Mouse (Mus musculus): ENCODE measurements at regions not wholly inside any gene's neighbourhood (a gene's known extent, or its start where the extent isn't known, plus 50 kb on each side); places are given as distances from the start of the nearest gene placed in this dataset.

GRCm38 (mm10) chr12:54286911-54287819, 83.5 kb upstream of the Egln3 start:
- peak; percentile 51 to 67 for DNase-seq
- intact Hi-C loops (cut with DNase I) = no loop called here

- no peak for DNase-seq
- intact Hi-C loops (cut with DNase I) = no loop called here
Measured at GRCm38 (mm10) chr12:54283646-54284045, 80.0 kb upstream of the Egln3 start.

GRCm38 (mm10) chr12:54283011-54283410, 79.4 kb upstream of the Egln3 start:
- no peak for DNase-seq
- intact Hi-C loops (cut with DNase I) = no loop called here

- intact Hi-C loops (cut with DNase I) = no loop called here
- DNase-seq = no peak
Measured at GRCm38 (mm10) chr12:54282281-54282921, 78.7 kb upstream of the Egln3 start.

GRCm38 (mm10) chr12:54280457-54280856, 76.8 kb upstream of the Egln3 start:
- DNase-seq = peak; percentile 20 to 42
- intact Hi-C loops (cut with DNase I) = no loop called here

- DNase-seq = no peak
- intact Hi-C loops (cut with DNase I) = no loop called here
Measured at GRCm38 (mm10) chr12:54280001-54280400, 76.3 kb upstream of the Egln3 start.

GRCm38 (mm10) chr12:54276978-54277537, 73.4 kb upstream of the Egln3 start:
- no peak for DNase-seq

GRCm38 (mm10) chr12:54273506-54273905, 69.8 kb upstream of the Egln3 start:
- no peak for DNase-seq
- intact Hi-C loops (cut with DNase I) = no loop called here

More at GRCm38 (mm10) chr12:54276978-54277537, 73.4 kb upstream of the Egln3 start:
- intact Hi-C loops (cut with DNase I) = no loop called here

GRCm38 (mm10) chr12:54272696-54273095, 69.0 kb upstream of the Egln3 start:
- intact Hi-C loops (cut with DNase I) = no loop called here
- DNase-seq = no peak

- peak in 1 of 2 experiments; percentile 32 for DNase-seq
- intact Hi-C loops (cut with DNase I) = no loop called here
Measured at GRCm38 (mm10) chr12:54272226-54272625, 68.6 kb upstream of the Egln3 start.

- intact Hi-C loops (cut with DNase I) = no loop called here
Measured at GRCm38 (mm10) chr12:54265852-54266251, 62.2 kb upstream of the Egln3 start.

GRCm38 (mm10) chr12:54264893-54265835, 61.5 kb upstream of the Egln3 start:
- DNase-seq = no peak
- intact Hi-C loops (cut with DNase I) = no loop called here

More at GRCm38 (mm10) chr12:54265852-54266251, 62.2 kb upstream of the Egln3 start:
- DNase-seq = no peak

- intact Hi-C loops (cut with DNase I) = no loop called here
- no peak for DNase-seq
Measured at GRCm38 (mm10) chr12:54264418-54264733, 60.7 kb upstream of the Egln3 start.

- DNase-seq = no peak
- intact Hi-C loops (cut with DNase I) = no loop called here
Measured at GRCm38 (mm10) chr12:54263733-54264417, 60.2 kb upstream of the Egln3 start.

- no peak for DNase-seq
- intact Hi-C loops (cut with DNase I) = no loop called here
Measured at GRCm38 (mm10) chr12:54262236-54263005, 58.8 kb upstream of the Egln3 start.

- intact Hi-C loops (cut with DNase I) = no loop called here
- peak in 1 of 2 experiments; percentile 24 for DNase-seq
Measured at GRCm38 (mm10) chr12:54261426-54261825, 57.8 kb upstream of the Egln3 start.

- intact Hi-C loops (cut with DNase I) = no loop called here
- DNase-seq = no peak
Measured at GRCm38 (mm10) chr12:54260502-54260901, 56.8 kb upstream of the Egln3 start.

GRCm38 (mm10) chr12:54257776-54258433, 54.2 kb upstream of the Egln3 start:
- no peak for DNase-seq
- intact Hi-C loops (cut with DNase I) = no loop called here

Data from heart, postnatal 36 days (tissue).